Mouse (Mus musculus) urinary bladder, postnatal 36 days (tissue): ENCODE measurements around the gene Elavl1.
"Not testable (repeated sequence)": the region's sequence is repeated elsewhere in the genome, so short reads cannot be mapped to it uniquely, and the experiment has no call there.

Source experiments
- DNase-seq, 2 experiments: peaks; one replicate each; pipeline ENCODE4 v3.0.0; 2022; ENCODE audit warnings: low spot score in 2 of 2, mixed read lengths in 1 of 2

Gene Elavl1

DNA sequence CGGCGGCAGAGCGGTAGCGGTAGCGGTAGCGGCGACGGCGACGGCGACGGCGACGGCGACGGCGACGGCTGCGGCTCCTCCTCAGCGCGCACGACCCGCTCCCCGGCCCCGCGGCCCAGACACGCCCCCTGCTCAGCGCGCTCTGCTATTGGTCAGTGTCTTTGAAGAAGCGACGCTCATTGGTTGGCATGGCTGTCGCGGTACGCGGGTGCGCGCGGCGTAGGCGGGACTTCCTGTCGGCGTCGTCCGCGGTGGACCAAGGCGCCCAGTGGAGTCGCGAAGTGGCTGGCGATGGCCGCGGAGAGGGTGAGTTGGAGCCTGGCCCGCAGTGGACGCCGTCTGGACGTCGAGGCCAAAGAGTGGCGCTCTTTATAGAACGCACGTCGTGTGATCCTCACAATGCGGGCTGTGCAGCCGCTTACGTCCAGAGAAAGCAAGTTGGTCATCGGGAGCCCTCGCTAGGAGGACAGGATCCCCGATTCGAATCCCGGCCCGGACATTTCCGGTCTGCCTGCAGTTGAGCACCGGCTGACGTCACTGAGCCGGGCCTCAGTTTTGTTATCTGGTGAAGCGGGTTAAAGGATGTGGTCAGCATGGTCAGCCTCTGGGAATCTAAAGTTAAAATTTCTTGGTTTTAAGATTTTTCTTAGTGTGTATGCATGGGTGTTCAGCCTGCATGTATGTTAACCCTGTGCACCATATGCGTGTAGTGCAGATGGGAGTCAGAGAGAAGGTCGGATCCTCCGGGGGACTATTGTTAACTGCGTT is at the start of gene Elavl1, which contains the start of gene Ccl25:
Gene Elavl1 (minus strand): TSS at position 431 of the 768 bp plus-strand sequence.
Gene Ccl25 (plus strand): TSS at position 228 of the 768 bp plus-strand sequence.
- DNase-seq = peak; percentile 96

DNA sequence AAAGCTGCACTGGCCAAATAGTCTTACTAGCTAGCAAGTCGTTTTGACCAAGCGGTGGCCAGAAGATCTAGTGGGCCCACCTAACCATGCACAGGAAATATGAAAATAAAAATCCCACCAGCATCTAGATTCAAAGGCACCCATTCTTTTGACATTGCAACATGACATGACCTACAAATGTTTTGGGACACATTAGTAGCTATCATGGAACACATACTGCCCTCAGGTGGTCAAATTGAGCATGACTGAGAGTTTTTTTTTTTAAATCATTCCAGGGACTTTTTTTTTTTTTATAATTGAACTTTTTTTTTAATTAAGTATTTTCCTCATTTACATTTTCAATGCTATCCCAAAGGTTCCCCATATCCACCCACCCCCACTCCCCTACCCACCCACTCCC is 47.4 kb upstream of the Elavl1 start:
- no peak for DNase-seq

GRCm38 (mm10) chr8:4370078-4370477 is 44.9 kb upstream of the Elavl1 start:
- peak in 1 of 2 experiments; percentile 6 for DNase-seq

DNA sequence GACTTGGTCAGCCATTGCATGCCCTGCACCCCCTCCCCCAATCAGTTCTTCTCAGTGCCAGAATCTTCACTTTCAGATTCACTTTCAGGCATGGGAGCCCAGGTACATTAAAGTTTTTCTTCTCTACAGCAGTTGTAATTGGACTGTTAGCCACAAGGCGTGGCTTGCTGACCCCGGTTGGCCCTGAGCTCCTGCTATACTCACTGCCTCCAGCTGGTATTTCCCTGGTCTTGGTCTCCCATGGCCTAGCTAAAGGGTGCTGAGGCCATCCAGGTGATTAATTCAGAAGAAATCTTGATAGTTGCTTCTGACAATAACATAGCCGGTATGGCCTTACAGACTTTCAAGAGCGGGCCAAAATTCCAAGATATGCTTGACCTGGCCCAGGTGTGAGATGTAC is 43.3 kb upstream of the Elavl1 start:
- DNase-seq = no peak

- no peak for DNase-seq
Observed at GRCm38 (mm10) chr8:4367808-4368207, 42.6 kb upstream of the Elavl1 start.

GRCm38 (mm10) chr8:4366189-4366588 is 41.0 kb upstream of the Elavl1 start:
- no peak for DNase-seq

DNA sequence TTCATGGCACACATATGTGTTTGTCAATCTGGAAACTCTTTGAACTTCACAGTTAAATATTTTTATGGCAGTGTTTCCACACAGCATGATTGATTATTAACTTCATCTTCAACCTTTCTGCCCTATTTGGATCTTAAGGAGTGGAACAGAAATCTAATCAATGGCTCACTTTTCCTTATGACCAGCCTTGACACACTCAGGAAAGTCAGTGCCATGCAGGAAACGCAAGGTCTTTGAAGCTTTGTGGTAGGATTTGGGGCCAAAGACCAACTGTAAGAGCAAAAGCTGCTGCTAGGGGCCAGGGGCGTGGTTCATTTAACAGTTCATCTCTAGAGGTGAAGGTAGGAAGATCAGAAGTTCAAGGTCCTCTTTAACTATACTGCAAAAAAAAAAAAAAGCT is 35.7 kb upstream of the Elavl1 start:
- DNase-seq = no peak

GRCm38 (mm10) chr8:4359362-4359761 is 34.1 kb upstream of the Elavl1 start:
- DNase-seq = no peak

DNA sequence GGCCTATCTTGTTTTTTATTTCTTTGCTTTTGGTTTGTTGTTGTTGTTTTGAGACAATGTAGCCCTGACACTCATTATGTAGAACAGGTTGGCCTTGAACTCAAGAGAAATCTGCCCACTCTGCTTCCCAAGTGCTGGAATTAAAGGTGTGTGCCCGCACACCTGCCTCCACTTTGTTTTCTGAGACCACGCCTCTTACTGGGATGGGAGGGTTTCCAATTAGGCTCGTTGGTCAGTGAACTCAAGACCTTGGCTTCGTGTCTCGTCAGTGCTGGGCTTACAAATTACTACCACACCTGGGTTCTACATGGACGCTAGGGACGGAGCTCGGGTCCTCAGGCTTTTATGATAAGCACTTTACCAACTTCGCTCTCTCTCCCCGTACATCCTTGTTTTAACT is 30.2 kb upstream of the Elavl1 start:
- no peak for DNase-seq

DNA sequence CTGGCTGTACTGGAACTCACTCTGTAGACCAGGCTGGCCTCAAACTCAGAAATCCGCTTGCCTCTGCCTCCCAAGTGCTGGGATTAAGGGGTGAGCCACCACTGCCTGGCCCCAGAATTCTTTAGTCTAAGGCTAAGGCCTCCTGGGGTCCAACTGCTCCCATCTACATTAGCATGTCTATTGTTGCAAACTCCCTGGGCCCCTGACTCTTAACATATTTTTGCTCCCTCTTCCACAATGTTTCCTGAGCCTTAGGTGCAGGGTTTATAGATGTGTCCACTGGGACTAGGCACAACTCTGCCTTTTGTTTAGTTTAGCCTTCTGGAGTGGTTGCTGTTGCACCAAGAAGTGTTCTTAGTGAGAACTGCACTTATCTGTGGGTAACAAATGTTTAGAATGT is 29.3 kb upstream of the Elavl1 start:
- DNase-seq = no peak

- DNase-seq = no peak
Observed at GRCm38 (mm10) chr8:4353741-4354140, 28.5 kb upstream of the Elavl1 start.

GRCm38 (mm10) chr8:4352562-4352961 is 27.3 kb upstream of the Elavl1 start:
- DNase-seq = not testable (repeated sequence)

DNA sequence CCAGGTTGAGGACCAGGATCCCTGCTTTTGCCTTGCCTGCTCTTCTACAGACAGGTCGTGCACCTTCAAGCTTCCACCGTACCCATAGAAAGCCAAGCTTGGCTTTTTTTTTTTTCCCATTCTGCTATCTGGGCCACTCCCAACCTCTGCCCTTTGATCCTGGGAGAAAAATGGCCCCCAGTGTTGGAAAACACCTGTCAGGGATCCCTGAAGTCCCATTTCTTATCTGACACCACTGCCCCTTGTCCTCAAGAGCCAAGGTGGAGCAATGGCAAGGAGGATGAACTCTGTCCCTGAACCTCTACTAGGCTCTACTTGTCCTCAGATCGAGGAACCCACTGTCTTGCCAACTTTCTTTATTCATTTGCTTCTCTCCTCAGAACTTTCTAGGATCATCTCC is 25.4 kb upstream of the Elavl1 start:
- no peak for DNase-seq

GRCm38 (mm10) chr8:4349335-4349734 is 24.1 kb upstream of the Elavl1 start:
- no peak for DNase-seq

GRCm38 (mm10) chr8:4348275-4348674 is 23.1 kb upstream of the Elavl1 start:
- DNase-seq = no peak

DNA sequence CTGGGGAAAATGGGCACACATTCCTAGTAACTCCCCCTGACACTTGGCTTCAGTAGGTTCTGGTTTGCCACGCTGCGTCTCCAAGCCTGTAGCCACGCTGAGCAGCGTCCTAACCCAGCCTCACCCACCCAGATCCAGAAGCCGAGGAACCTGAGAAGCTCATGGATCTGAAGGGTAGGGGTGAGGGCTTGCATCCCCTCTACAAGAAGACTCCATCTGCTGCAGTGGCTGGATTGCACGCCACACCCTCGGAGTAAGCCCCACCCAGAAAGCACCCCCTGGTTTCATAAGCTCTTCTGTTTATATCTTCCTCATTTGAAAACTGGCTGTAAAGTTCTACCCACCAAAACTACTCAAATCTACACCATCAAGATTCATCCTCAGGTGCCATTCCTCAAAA is 22.4 kb upstream of the Elavl1 start:
- no peak for DNase-seq

DNA sequence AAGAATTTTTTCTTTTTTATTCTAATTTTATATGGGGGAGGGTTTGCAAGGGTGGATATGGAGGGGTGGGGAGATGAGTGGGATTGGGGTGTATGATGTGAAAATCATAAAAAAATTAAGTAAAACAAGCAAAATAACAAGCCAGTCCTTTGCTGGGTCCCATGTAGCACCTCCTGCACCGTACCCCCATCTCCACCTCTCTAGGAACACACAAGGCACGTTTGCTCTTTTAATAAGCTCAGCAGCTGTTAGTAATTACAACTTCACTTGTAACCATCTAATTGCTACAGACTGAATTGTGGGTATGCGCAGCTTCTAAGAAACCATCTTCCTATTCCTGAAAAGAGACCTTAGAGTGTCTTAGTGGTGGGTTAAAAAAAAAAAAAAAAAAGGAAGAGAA is 15.0 kb upstream of the Elavl1 start:
- no peak for DNase-seq

DNA sequence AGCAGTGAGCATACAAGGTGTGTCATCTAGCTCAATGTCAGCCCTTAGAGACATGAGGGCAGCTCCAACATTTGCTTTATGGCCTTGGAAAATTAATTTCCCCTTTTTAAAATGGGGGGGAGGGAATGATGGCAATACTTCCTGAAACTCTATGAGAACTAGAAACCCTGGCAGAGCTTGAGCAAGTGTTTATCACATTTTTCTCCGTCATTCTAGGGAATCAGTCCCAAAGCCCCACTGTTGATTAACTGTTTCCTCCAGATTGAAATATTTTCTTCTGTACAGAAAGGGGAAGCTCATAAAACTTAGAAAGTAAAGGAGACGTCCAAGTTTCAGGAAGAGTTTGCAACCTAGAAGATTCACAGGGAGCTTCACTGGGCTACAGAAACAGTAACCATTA is 10.5 kb upstream of the Elavl1 start:
- DNase-seq = no peak

DNA sequence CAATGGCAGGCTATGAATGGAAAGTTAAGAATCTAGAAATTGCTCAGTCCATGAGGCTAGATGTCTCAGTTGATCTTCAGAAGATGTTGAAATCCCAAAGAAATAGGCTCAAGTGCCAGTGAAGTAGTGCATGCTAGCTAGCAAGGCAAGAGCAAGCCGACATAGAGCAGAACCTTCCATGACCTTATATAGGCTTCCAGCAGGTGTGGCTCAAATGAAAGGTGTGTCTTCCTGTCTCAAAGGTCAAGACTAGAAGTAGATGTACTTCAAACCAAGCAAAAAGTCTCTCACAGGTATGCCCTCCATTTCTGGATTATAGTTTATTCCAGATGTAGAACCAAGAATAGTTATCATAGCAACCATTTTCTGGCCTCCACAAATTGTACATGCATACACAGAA is 8.8 kb upstream of the Elavl1 start:
- no peak for DNase-seq

- DNase-seq = no peak
Observed at GRCm38 (mm10) chr8:4329000-4329399, 3.8 kb upstream of the Elavl1 start.

GRCm38 (mm10) chr8:4325751-4326036 is 481 bp upstream of the Elavl1 start:
- no peak for DNase-seq

DNA sequence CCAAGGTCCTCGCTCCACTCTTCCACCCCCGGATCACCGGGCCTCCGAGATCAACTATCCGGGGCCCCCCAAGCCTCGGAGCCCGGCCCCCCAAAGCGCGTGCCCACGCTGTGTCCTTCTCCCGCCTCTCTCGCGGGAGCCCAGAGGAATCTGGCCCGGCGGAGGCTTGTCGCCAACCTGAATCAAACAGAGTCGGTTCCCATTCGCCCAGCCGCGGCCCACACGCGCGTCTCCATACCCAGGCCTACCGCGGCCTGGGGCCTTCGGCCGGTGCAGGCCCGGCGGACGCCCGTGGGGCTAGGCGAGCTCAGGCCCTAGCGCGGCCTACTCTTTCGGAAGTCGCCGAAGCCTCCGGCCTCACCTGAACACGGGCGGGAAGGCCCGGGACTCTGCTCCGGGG is 688 bp downstream of the Elavl1 start:
- DNase-seq = peak in 1 of 2 experiments; percentile 53

- no peak for DNase-seq
Observed at GRCm38 (mm10) chr8:4323917-4324316, 1.3 kb downstream of the Elavl1 start.

GRCm38 (mm10) chr8:4322470-4322869 is 2.7 kb downstream of the Elavl1 start:
- peak; percentile 66 to 77 for DNase-seq
